Mouse (Mus musculus) midbrain, postnatal 0 days (tissue): ENCODE measurements around the gene Gm5134. TPM values are rescaled to one million over a fixed set of nuclear protein-coding genes. Genes with fewer than 3 reads are reported as not detected.

ENCODE experiments used
- ATAC-seq: fragments of 200-750 bp; cut with Nextera tagmentation; 2 replicates; pipeline ENCODE4 v1.8.0; 2017; ENCODE audit warnings: moderate number of reproducible peaks, mild to moderate bottlenecking, moderate TSS enrichment, moderate library complexity; ENCODE audit not compliant: low FRiP score
- DNase-seq: peaks from one replicate; pipeline ENCODE4 v3.0.0-alpha.2; 2015; ENCODE audit warnings: low spot score
- H3K27ac ChIP-seq: fragments of 300-500 bp; sonication (generic); 2 replicates; pipeline ENCODE4 v1.5.1; 2014; ENCODE audit warnings: low read depth, mild to moderate bottlenecking, low read length, mixed read lengths
- H3K27me3 ChIP-seq: fragments of 300-500 bp; sonication (generic); 2 replicates; pipeline ENCODE4 v1.6.1; 2014; ENCODE audit warnings: low read length, control low read depth, mixed read lengths; ENCODE audit not compliant: insufficient read depth
- H3K36me3 ChIP-seq: fragments of 300-500 bp; sonication (generic); 2 replicates; pipeline ENCODE4 v1.6.1; 2014; ENCODE audit warnings: low read length, control low read depth, mixed read lengths; ENCODE audit not compliant: insufficient read depth
- H3K4me1 ChIP-seq: fragments of 300-500 bp; sonication (generic); 2 replicates; pipeline ENCODE4 v1.6.1; 2014; ENCODE audit warnings: mild to moderate bottlenecking, control low read depth, antibody characterized with exemption, low read length, mixed read lengths; ENCODE audit not compliant: insufficient read depth
- H3K4me2 ChIP-seq: fragments of 300-500 bp; sonication (generic); 2 replicates; pipeline ENCODE4 v1.6.1; 2014; ENCODE audit warnings: low read depth, mild to moderate bottlenecking, low read length, mixed read lengths; ENCODE audit not compliant: poor library complexity, severe bottlenecking
- H3K4me3 ChIP-seq: fragments of 300-500 bp; sonication (generic); 2 replicates; pipeline ENCODE4 v1.5.1; 2014; ENCODE audit warnings: low read depth, mild to moderate bottlenecking, low read length, moderate library complexity
- H3K9ac ChIP-seq: fragments of 300-500 bp; sonication (generic); replicated peaks from 2 replicates; pipeline ENCODE4 v1.6.1; 2014; ENCODE audit warnings: mild to moderate bottlenecking, low read length, moderate library complexity, mixed read lengths; ENCODE audit not compliant: poor library complexity, severe bottlenecking
- H3K9me3 ChIP-seq: fragments of 300-500 bp; sonication (generic); 2 replicates; pipeline ENCODE4 v1.6.1; 2016; ENCODE audit warnings: low read length, control low read depth
- CTCF ChIP-seq: IDR thresholded peaks from 2 replicates; pipeline ENCODE4 v1.5.1; 2016; ENCODE audit warnings: antibody characterized with exemption, mild to moderate bottlenecking
- WGBS: fragments of 180-500 bp; shearing (Covaris S2); extraction: QIAGEN DNeasy Blood & Tissue Kit; methylation state at CpG from one replicate; pipeline ENCODE4 v1.1.7; 2014; 5-methylcytosine and 5-hydroxymethylcytosine counted together
- polyA plus RNA-seq: library from polyadenylated mRNA; unstranded; fragments of >200 nt; fragmentation: Nextera tagmentation; extraction: Ambion mirVana; gene quantifications from 2 replicates; pipeline ENCODE4 v1.2.1, GENCODE M21; 2015
- total RNA-seq: library from RNA; depleted of rRNA; stranded (reverse); fragments of >200 nt; gene quantifications from 2 replicates; pipeline ENCODE4 v1.2.3, GENCODE M21; 2014

Gm5134 gene
- total and polyA plus RNA-seq, 2 experiments from 2014 or later: not detected

- H3K4me2 ChIP-seq: no peak within 1 kb of the TSS
- H3K9me3 ChIP-seq: no peaks in the 10 kb centered on the region
- TF ChIP-seq CTCF: no peak
- H3K4me1 ChIP-seq: no peaks in the 10 kb centered on the region
- no peak within 1 kb of the TSS for H3K4me3 ChIP-seq
- no peaks in the 10 kb centered on the region for H3K27me3 ChIP-seq
- H3K27ac ChIP-seq: no peak within 1 kb of the TSS
- H3K9ac ChIP-seq: no peak within 1 kb of the TSS
- 82% methylated on average over 15 of the region's 15 CpGs for WGBS
- DNase-seq: no peak
- ATAC-seq: no peak
- no peaks in the 10 kb centered on the region for H3K36me3 ChIP-seq
Measured at GRCm38 (mm10) chr10:75942736-75943477, 11.4 kb upstream of the Gm5134 start, which contains the start of gene Vpreb3. TSS of gene Vpreb3 (plus strand) at chr10:75943057.

DNA sequence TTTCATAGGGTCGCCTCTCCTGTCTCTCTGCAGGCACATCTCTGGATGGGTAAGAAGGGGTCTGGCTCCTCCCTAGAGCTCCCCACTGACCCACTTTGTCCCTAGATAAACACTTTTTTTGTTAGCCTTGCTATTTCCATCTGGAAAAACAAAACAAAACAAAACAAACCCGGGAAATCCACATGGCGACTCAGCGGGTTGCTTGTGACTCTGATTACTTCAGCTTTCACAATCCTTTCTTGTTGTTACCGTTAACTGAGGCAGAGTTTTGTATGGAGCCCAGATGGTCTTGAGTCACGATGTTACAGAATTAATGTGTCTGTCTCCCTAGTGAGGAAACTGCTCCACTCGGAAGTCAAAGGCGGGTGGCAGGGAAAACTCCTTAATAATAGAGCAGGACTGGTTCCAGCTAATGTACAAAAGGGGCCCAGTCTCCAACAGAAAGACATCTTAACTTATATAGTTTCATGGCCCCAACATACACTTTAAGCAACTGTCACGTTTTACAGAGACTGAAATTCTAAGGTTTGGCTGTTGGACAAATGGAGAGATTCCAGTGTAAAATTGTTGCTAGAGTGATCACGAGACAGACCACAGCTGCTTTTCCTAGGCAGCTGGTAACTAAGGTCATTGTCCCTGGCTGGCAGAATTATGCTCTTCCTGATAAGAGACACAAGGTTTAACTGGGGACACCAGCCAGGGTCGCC, 10.1 kb upstream of the Gm5134 start:
- 26% methylated on average over 11 of the region's 11 CpGs for WGBS
- Histone ChIP-seq H3K27ac (no peak overlapping the region), H3K4me1 (no peaks in the 10 kb centered on the region), H3K9ac (no peak overlapping the region), H3K9me3 (no peaks in the 10 kb centered on the region), H3K36me3 (no peaks in the 10 kb centered on the region), H3K4me2 (no peak overlapping the region), H3K27me3 (no peaks in the 10 kb centered on the region), H3K4me3 (no peak overlapping the region)
- no peak for TF ChIP-seq CTCF
- peak; percentile 43 for DNase-seq
- ATAC-seq: no peak

DNA sequence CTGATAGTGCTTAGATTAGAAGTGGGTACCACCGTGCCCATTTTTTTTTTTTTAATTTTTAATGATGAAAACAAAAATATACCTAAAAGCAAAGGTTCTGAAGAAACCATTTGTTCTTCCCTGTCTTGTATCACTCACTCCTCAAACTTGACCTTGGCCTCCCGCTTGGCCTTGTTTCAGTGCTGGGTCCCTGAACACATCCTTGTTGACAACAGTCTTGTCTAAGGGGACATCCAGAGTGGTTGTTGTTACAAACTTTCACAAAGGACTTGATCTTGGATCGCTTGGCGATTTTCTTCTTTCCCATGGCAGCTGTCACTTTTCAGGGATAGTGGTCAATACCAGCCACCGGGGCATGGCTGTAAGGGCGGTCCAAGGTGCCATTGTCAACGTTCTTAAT, 9.1 kb upstream of the Gm5134 start:
- H3K9ac ChIP-seq: no peak overlapping the region
- no peak for TF ChIP-seq CTCF
- no peak overlapping the region for H3K27ac ChIP-seq
- DNase-seq (no peak), ATAC-seq (no peak)
- H3K9me3 ChIP-seq: no peaks in the 10 kb centered on the region
- WGBS: 93% methylated on average over 7 of the region's 7 CpGs
- no peaks in the 10 kb centered on the region for H3K36me3 ChIP-seq
- no peak overlapping the region for H3K4me2 ChIP-seq
- H3K4me3 ChIP-seq: no peak overlapping the region
- no peaks in the 10 kb centered on the region for H3K27me3 ChIP-seq
- H3K4me1 ChIP-seq: no peaks in the 10 kb centered on the region

GRCm38 (mm10) chr10:75945896-75946295, 8.4 kb upstream of the Gm5134 start:
- no peak for TF ChIP-seq CTCF
- 78% methylated on average over 7 of the region's 7 CpGs for WGBS
- DNase-seq (no peak), ATAC-seq (no peak)
- Histone ChIP-seq H3K4me3 (no peak overlapping the region), H3K4me2 (no peak overlapping the region), H3K36me3 (no peaks in the 10 kb centered on the region), H3K9me3 (no peaks in the 10 kb centered on the region), H3K27ac (no peak overlapping the region), H3K9ac (no peak overlapping the region), H3K4me1 (peaks cover 2% of the 10 kb centered on the region; the same call in 1 of the 2 replicates), H3K27me3 (no peaks in the 10 kb centered on the region)

GRCm38 (mm10) chr10:75948079-75948478, 6.2 kb upstream of the Gm5134 start:
- H3K27me3 ChIP-seq: 0 out of 2 replicates have a peak, but pooled peaks cover 3% of the 10 kb centered on the region
- no peak overlapping the region for H3K4me2 ChIP-seq
- DNase-seq (no peak), ATAC-seq (no peak)
- 72% methylated on average over 5 of the region's 5 CpGs for WGBS
- H3K9me3 ChIP-seq: no peaks in the 10 kb centered on the region
- no peak for TF ChIP-seq CTCF
- no peaks in the 10 kb centered on the region for H3K36me3 ChIP-seq
- H3K9ac ChIP-seq: no peak overlapping the region
- H3K4me3 ChIP-seq: no peak overlapping the region
- H3K27ac ChIP-seq: no peak overlapping the region
- peaks cover 5% of the 10 kb centered on the region; the same call in 1 of the 2 replicates for H3K4me1 ChIP-seq
